ENCODE assay signal across 8 mouse cellular contexts in the genomic region with DNA sequence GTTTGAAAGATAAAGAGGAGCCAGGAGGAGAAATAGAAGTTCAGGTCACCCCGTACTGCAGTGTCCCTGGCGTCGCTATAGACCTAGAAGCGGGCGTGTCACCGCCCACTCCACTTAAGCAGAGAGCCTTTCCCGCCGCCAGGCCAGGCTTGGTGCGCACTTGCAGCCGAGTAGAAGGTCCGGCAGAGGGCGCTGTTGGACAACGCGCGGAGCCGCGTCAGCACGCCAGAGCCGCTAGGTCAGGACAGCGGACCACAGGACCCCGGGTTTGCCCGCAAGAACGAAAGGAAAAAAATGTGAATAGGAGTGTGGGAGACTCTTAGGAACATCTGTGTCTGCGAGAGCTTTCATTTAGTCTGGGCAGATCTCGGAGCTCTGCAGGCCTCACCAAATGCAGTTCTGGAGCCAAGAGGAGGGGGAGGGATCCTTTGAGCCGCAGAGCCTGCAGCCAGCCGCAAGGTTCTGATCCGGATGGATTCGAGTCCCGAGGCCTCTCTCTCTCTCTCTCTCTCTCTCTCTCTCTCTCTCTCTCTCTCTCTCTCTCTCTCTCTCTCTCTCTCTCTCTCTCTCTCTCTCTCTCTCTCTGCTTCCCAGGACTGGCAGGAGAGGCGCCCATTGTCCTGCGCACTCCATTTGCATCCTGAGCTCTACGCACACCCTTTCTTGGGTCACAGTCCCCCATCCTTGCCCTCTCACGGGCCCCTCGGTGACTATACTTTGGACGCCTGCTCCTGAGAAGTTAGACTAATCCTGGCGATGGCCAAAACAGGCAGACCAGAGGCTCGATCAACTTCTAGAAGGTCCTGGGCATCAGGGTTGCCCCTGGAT. TPM values are rescaled to one million over a fixed set of nuclear protein-coding genes. Genes with fewer than 3 reads are reported as not detected.
DNase-seq lines count a peak whose midpoint lies in the region; ATAC-seq and TF ChIP-seq lines count a peak whose summit lies in the region.

No protein-coding gene starts in this region.

- H3K4me1 ChIP-seq in forebrain, embryonic 14.5 days (ENCODE audit: control insufficient read depth, insufficient read depth, low read length), result peaks cover 19% of the 10 kb centered on the region
- H3K4me1 ChIP-seq in lung, postnatal 0 days (ENCODE audit: insufficient read depth, low read depth, low read length), result no peaks in the 10 kb centered on the region

- intact Hi-C loops in heart, postnatal 36 days (cut with DNase I), result loop anchor here (1.0 to 5.0 kb wide), 4 partner anchors 51 to 231 kb away; no protein-coding TSS in a partner anchor

- peak overlapping the region; percentile 100 for H3K27ac ChIP-seq in forebrain, embryonic 14.5 days (ENCODE audit: low read depth, low read length)
- peak overlapping the region; percentile 89 for H3K27ac ChIP-seq in layer of hippocampus, adult 2 months
- no peak overlapping the region for H3K27ac ChIP-seq in lung, postnatal 0 days (ENCODE audit: low read length)

- H3K4me2 ChIP-seq in forebrain, embryonic 14.5 days (ENCODE audit: low read length), result peak overlapping the region; percentile 99
- H3K4me2 ChIP-seq in lung, postnatal 0 days (replicated peaks; ENCODE audit: low read depth, low read length), result peak overlapping the region; percentile 48

- peak overlapping the region; percentile 100 for H3K9ac ChIP-seq in forebrain, embryonic 14.5 days (ENCODE audit: low read length)
- no peak overlapping the region for H3K9ac ChIP-seq in lung, postnatal 0 days (replicated peaks; ENCODE audit: low read depth)

- TF ChIP-seq CTCF in layer of hippocampus, adult 2 months (conservative IDR thresholded peaks at IDR 0.05), result peak; percentile 99
- peak; percentile 99 for TF ChIP-seq CTCF in lung, postnatal 0 days (IDR thresholded peaks at IDR 0.05)

- TF ChIP-seq EP300 in lung, postnatal 0 days (IDR thresholded peaks at IDR 0.05), result no peak

- peak overlapping the region; percentile 99 for H3K4me3 ChIP-seq in forebrain, embryonic 14.5 days (ENCODE audit: low read depth, low read length)
- peak overlapping the region; percentile 61 for H3K4me3 ChIP-seq in layer of hippocampus, adult 2 months
- H3K4me3 ChIP-seq in lung, postnatal 0 days (ENCODE audit: low read depth, low read length), result 0 out of 2 replicates have a peak overlapping the region, but pooled peaks have one; percentile 16

- 1% methylated on average over 38 of the region's 38 CpGs for WGBS in forebrain, embryonic 14.5 days
- 3% methylated on average over 37 of the region's 38 CpGs for WGBS in lung, postnatal 0 days

- peak; percentile 85 for DNase-seq in ES-CJ7 (ENCODE audit: low read depth, low spot score)
- peak; percentile 94 for DNase-seq in forebrain, embryonic 14.5 days (ENCODE audit: low spot score)
- peak; percentile 87 to 92 for DNase-seq in heart, postnatal 36 days
- DNase-seq in layer of hippocampus, adult 2 months (ENCODE audit: low spot score in 2 of 2), result peak; percentile 88 to 93
- peak; percentile 92 for DNase-seq in lung, postnatal 0 days (ENCODE audit: low spot score)
- peak; percentile 88 for DNase-seq in ovary, postnatal 14 days (ENCODE audit: low spot score)
- peak; percentile 85 for DNase-seq in thymus, postnatal 14 days

- H3K27me3 ChIP-seq in forebrain, embryonic 14.5 days (replicated peaks; ENCODE audit: control insufficient read depth, insufficient read depth, low read length), result no peaks in the 10 kb centered on the region
- H3K27me3 ChIP-seq in lung, postnatal 0 days (replicated peaks; ENCODE audit: insufficient read depth, low read length), result peaks cover 67% of the 10 kb centered on the region

- peak; percentile 56; the same call in 1 of the 2 replicates for ATAC-seq in cerebellum, adult (ENCODE audit: insufficient number of reproducible peaks, low FRiP score, low TSS enrichment)
- peak; percentile 63 for ATAC-seq in forebrain, embryonic 14.5 days
- ATAC-seq in lung, postnatal 0 days, result peak; percentile 84

- H3K9me3 ChIP-seq in forebrain, embryonic 14.5 days (replicated peaks; ENCODE audit: control insufficient read depth, low read length), result no peaks in the 10 kb centered on the region
- no peaks in the 10 kb centered on the region for H3K9me3 ChIP-seq in lung, postnatal 0 days (ENCODE audit: low read length)

- 0 out of 2 replicates have a peak, but pooled peaks cover under 1% of the 10 kb centered on the region for H3K36me3 ChIP-seq in forebrain, embryonic 14.5 days (ENCODE audit: control insufficient read depth, insufficient read depth, low read length)
- H3K36me3 ChIP-seq in lung, postnatal 0 days (ENCODE audit: insufficient read depth, low read length), result no peaks in the 10 kb centered on the region

RNA-seq across cellular contexts. Expression of a gene that starts 30.0 kb away (rescaled TPM):
- polyA plus RNA-seq in forebrain, embryonic 14.5 days (2014; fragmentation: Nextera tagmentation; extraction: Ambion mirVana), result 20.2 and 23.4 TPM in 2 replicates
- 10 to 100 TPM; 58.9 to 60.7 TPM for total RNA-seq in heart, postnatal 36 days (2021)
- total RNA-seq in layer of hippocampus, adult 2 months (2021), result 100 to 1,000 TPM in 1 of 2 experiments, 10 to 100 TPM in 1; 76.5 to 101 TPM
- 32.3 and 39.9 TPM in 2 replicates for polyA plus RNA-seq in lung, postnatal 0 days (2015; fragmentation: Nextera tagmentation; extraction: Ambion mirVana)

Comparison
In these comparisons a context has a peak if more than half of its experiments do, and no peak if none do; other contexts are left out.
1. H3K4me3 ChIP-seq: peak in every context shown above with its lines; median percentile 99 in forebrain, embryonic 14.5 days; 61 in layer of hippocampus, adult 2 months; 16 in lung, postnatal 0 days.